19 mouse cellular contexts compared by ENCODE assay signal in genomic region chr7:82903006-82903405, GRCm38 (mm10). TPM values are rescaled to one million over a fixed set of nuclear protein-coding genes. Genes with fewer than 3 reads are reported as not detected.
DNase-seq lines count a peak whose midpoint lies in the region; ATAC-seq and TF ChIP-seq lines count a peak whose summit lies in the region.
"Had no signal": no experiment of that assay in that cellular context is flagged by ENCODE, and none has a peak within 500 bp of the region (broad histone marks: within the 10 kb centered on the region; RNA-seq: fewer than 3 reads in every experiment).

No protein-coding gene starts in this region.

- H3K27ac ChIP-seq in CH12.LX (ENCODE audit: insufficient read depth, low read depth): no peak overlapping the region
- H3K27ac ChIP-seq in kidney, embryonic 15.5 days: no peak overlapping the region
- no peak overlapping the region for H3K27ac ChIP-seq in midbrain, embryonic 16.5 days (ENCODE audit: low read length)
- H3K27ac ChIP-seq: embryonic facial prominence, embryonic 12.5 days; forebrain, embryonic 15.5 days; heart, adult 2 months; hindbrain, embryonic 10.5 days; hindbrain, embryonic 14.5 days had no signal

- H3K9ac ChIP-seq in CH12.LX (ENCODE audit: insufficient read depth, low read depth): no peak overlapping the region
- H3K9ac ChIP-seq in kidney, embryonic 15.5 days: no peak overlapping the region
- no peak overlapping the region for H3K9ac ChIP-seq in midbrain, embryonic 16.5 days (ENCODE audit: low read depth, low read length)
- H3K9ac ChIP-seq: embryonic facial prominence, embryonic 12.5 days; forebrain, embryonic 15.5 days; heart, embryonic 12.5 days; hindbrain, embryonic 14.5 days had no signal

- TF ChIP-seq RAD21 in CH12.LX (IDR thresholded peaks at IDR 0.05; ENCODE audit: low read depth, low read length): no peak

- no peaks in the 10 kb centered on the region for H3K79me2 ChIP-seq in CH12.LX (replicated peaks; ENCODE audit: control insufficient read depth, extremely low read depth, insufficient read depth, poor library complexity, severe bottlenecking)

- H3K4me1 ChIP-seq in CH12.LX (ENCODE audit: control insufficient read depth in 1 of 2, insufficient read depth in 2 of 2): peaks cover 0 to 2% of the 10 kb centered on the region in 2 experiments; a peak in 1 of 4 replicates
- H3K4me1 ChIP-seq in kidney, embryonic 15.5 days: 0 out of 2 replicates have a peak, but pooled peaks cover 10% of the 10 kb centered on the region
- no peaks in the 10 kb centered on the region for H3K4me1 ChIP-seq in midbrain, embryonic 16.5 days (ENCODE audit: control insufficient read depth, insufficient read depth, low read length)
- H3K4me1 ChIP-seq: embryonic facial prominence, embryonic 12.5 days; hindbrain, embryonic 10.5 days had no signal

- in situ Hi-C loops in CH12.LX (cut with MboI; ENCODE audit: low pct_ligation_motif_present, low pct_unique_long_range_greater_than_20kb, low sequenced_read_pairs): no loop called here

- no peaks in the 10 kb centered on the region for H3K27me3 ChIP-seq in CH12.LX (replicated peaks)
- H3K27me3 ChIP-seq in kidney, embryonic 15.5 days: no peaks in the 10 kb centered on the region
- H3K27me3 ChIP-seq in midbrain, embryonic 16.5 days (ENCODE audit: control insufficient read depth, insufficient read depth, low read depth, low read length): no peaks in the 10 kb centered on the region
- H3K27me3 ChIP-seq: embryonic facial prominence, embryonic 12.5 days; forebrain, embryonic 15.5 days; heart, embryonic 12.5 days had no signal

- H3K4me2 ChIP-seq in CH12.LX (ENCODE audit: insufficient read depth, low read depth, poor library complexity, severe bottlenecking): peak overlapping the region; percentile 29; the same call in 1 of the 2 replicates
- no peak overlapping the region for H3K4me2 ChIP-seq in kidney, embryonic 15.5 days
- H3K4me2 ChIP-seq in midbrain, embryonic 16.5 days (ENCODE audit: low read length): no peak overlapping the region
- H3K4me2 ChIP-seq: embryonic facial prominence, embryonic 12.5 days; forebrain, embryonic 15.5 days; heart, embryonic 12.5 days; hindbrain, embryonic 14.5 days had no signal

- no peak for TF ChIP-seq CTCF in CH12.LX (conservative IDR thresholded peaks at IDR 0.05 in 1 of 2, IDR thresholded peaks at IDR 0.05 in 1 of 2; ENCODE audit: low read depth in 2 of 2, low read length in 2 of 2)

- dilution Hi-C loops in CH12.LX (cut with MboI; ENCODE audit: extremely low pct_ligation_motif_present, extremely low pct_unique_long_range_greater_than_20kb, low sequenced_read_pairs): no loop called here

- no peak overlapping the region for H3K4me3 ChIP-seq in CH12.LX (replicated peaks in 1 of 3; ENCODE audit: low read depth in 2 of 3, low read length in 2 of 3, poor library complexity in 1 of 3)
- H3K4me3 ChIP-seq in kidney, embryonic 15.5 days (replicated peaks): no peak overlapping the region
- no peak overlapping the region for H3K4me3 ChIP-seq in midbrain, embryonic 16.5 days (ENCODE audit: low read depth, low read length)
- H3K4me3 ChIP-seq: embryonic facial prominence, embryonic 12.5 days; forebrain, embryonic 15.5 days; heart, adult 2 months; heart, embryonic 12.5 days; hindbrain, embryonic 10.5 days had no signal

- H3K9me3 ChIP-seq in CH12.LX (replicated peaks; ENCODE audit: low read length): no peaks in the 10 kb centered on the region
- no peaks in the 10 kb centered on the region for H3K9me3 ChIP-seq in kidney, embryonic 15.5 days (replicated peaks)
- H3K9me3 ChIP-seq in midbrain, embryonic 16.5 days (replicated peaks; ENCODE audit: control insufficient read depth, low read length, poor library complexity, severe bottlenecking): no peaks in the 10 kb centered on the region
- H3K9me3 ChIP-seq: embryonic facial prominence, embryonic 12.5 days; forebrain, embryonic 15.5 days; heart, embryonic 12.5 days; hindbrain, embryonic 10.5 days had no signal

- no peaks in the 10 kb centered on the region for H3K36me3 ChIP-seq in CH12.LX (replicated peaks in 1 of 2; ENCODE audit: control insufficient read depth in 1 of 2, insufficient read depth in 1 of 2, low read length in 1 of 2)
- H3K36me3 ChIP-seq in kidney, embryonic 15.5 days: no peaks in the 10 kb centered on the region
- no peaks in the 10 kb centered on the region for H3K36me3 ChIP-seq in midbrain, embryonic 16.5 days (ENCODE audit: control insufficient read depth, insufficient read depth, low read length)
- H3K36me3 ChIP-seq: embryonic facial prominence, embryonic 12.5 days; forebrain, embryonic 15.5 days; heart, embryonic 12.5 days; hindbrain, embryonic 10.5 days had no signal

- TF ChIP-seq EP300 in CH12.LX (IDR thresholded peaks at IDR 0.05; ENCODE audit: low read length): no peak

- ATAC-seq in kidney, embryonic 15.5 days (replicated peaks; ENCODE audit: low FRiP score): peak; percentile 56
- no peak for ATAC-seq in megakaryocyte progenitor cell, adult 5-6 weeks (replicated peaks; ENCODE audit: poor library complexity)
- ATAC-seq in midbrain, embryonic 16.5 days: no peak
- ATAC-seq: forebrain, embryonic 15.5 days had no signal

- DNase-seq in CH12.LX (ENCODE audit: extremely low read depth): no peak
- DNase-seq in kidney, adult 18-20 months: peak; percentile 38
- peak; percentile 58 for DNase-seq in kidney, postnatal 14 days
- DNase-seq in layer of hippocampus, adult 18-20 months (ENCODE audit: low spot score in 2 of 2): no peak
- no peak for DNase-seq in gastrocnemius, adult 18-20 months (ENCODE audit: low spot score)
- DNase-seq: adrenal gland, adult 8-10 months; adrenal gland, postnatal 36 days; cerebellum, adult 2 months; cerebellum, postnatal 25 days; gastrocnemius, postnatal 10 days; heart, adult 2 months had no signal

- WGBS in kidney, embryonic 15.5 days: 68% methylated on average over 3 of the region's 3 CpGs
- 81% methylated on average over 3 of the region's 3 CpGs for WGBS in midbrain, embryonic 16.5 days

- no peak for TF ChIP-seq POLR2A in CH12.LX (IDR thresholded peaks at IDR 0.05; ENCODE audit: low read depth, low read length)

TF ChIP-seq in CH12.LX, 34 proteins besides CTCF, POLR2A, EP300 and RAD21:
- no peak for TF ChIP-seq JUN (IDR thresholded peaks at IDR 0.05; ENCODE audit: insufficient read depth, low read depth, low read length)
- no peak for TF ChIP-seq PAX5 (IDR thresholded peaks at IDR 0.05; ENCODE audit: low read length)
- TF ChIP-seq BHLHE40 (IDR thresholded peaks at IDR 0.05; ENCODE audit: low read depth, low read length): no peak
- no peak for TF ChIP-seq HCFC1 (IDR thresholded peaks at IDR 0.05; ENCODE audit: low read depth, low read length)
- TF ChIP-seq SIN3A (IDR thresholded peaks at IDR 0.05; ENCODE audit: low read length): no peak
- TF ChIP-seq NRF1 (IDR thresholded peaks at IDR 0.05; ENCODE audit: low read depth, low read length): no peak
- no peak for TF ChIP-seq TCF12 (IDR thresholded peaks at IDR 0.05; ENCODE audit: low read depth, low read length)
- no peak for TF ChIP-seq UBTF (IDR thresholded peaks at IDR 0.05; ENCODE audit: low read depth, low read length)
- TF ChIP-seq MAX (IDR thresholded peaks at IDR 0.05; ENCODE audit: low read length): no peak
- TF ChIP-seq RCOR1 (conservative IDR thresholded peaks at IDR 0.05; ENCODE audit: low read depth, low read length): no peak
- no peak for TF ChIP-seq KAT2A (IDR thresholded peaks at IDR 0.05; ENCODE audit: insufficient replicate concordance, low read length)
- TF ChIP-seq ZKSCAN1 (IDR thresholded peaks at IDR 0.05; ENCODE audit: borderline replicate concordance, low read depth, low read length): no peak
- no peak for TF ChIP-seq JUND (conservative IDR thresholded peaks at IDR 0.05; ENCODE audit: low read depth, low read length)

RNA-seq across cellular contexts. Expression of gene Mex3b, which starts 35.9 kb away (rescaled TPM):
- total RNA-seq in CH12.LX (2012; rRNA removed): 0.50 and 0.59 TPM in 2 replicates
- total RNA-seq in CH12.LX (2014; rRNA removed): 1.9 and 2.1 TPM in 2 replicates
- 2.3 and 2.5 TPM in 2 replicates for polyA plus RNA-seq in CH12.LX (2012; ENCODE audit: insufficient read length, low read depth)
- 11.1 and 11.3 TPM in 2 replicates for polyA plus RNA-seq in kidney, embryonic 15.5 days (2015; fragmentation: Nextera tagmentation; extraction: Ambion mirVana)
- total RNA-seq in megakaryocyte progenitor cell, adult 5-6 weeks (2015): 3.7 and 4.5 TPM in 2 replicates
- total RNA-seq in megakaryocyte progenitor cell, adult 5-6 weeks (2017): 2.2 and 4.7 TPM in 2 replicates
- 10 to 100 TPM; 21.7 to 22.4 TPM for total RNA-seq in layer of hippocampus, adult 18-20 months (2021)
- polyA plus RNA-seq in midbrain, embryonic 16.5 days (2015; fragmentation: Nextera tagmentation; extraction: Ambion mirVana): 25.0 and 36.7 TPM in 2 replicates
- under 1 TPM; 0.25 to 0.52 TPM for total RNA-seq in gastrocnemius, adult 18-20 months (2021)

Comparison
In these comparisons a context has a peak if more than half of its experiments do, and no peak if none do; other contexts are left out.
1. DNase-seq: peak in kidney, adult 18-20 months (single experiment) and kidney, postnatal 14 days (single experiment); none in CH12.LX (single experiment), layer of hippocampus, adult 18-20 months (0 of 2) and gastrocnemius, adult 18-20 months (single experiment).